Mouse (Mus musculus) CH12.LX (cell line): ENCODE data around the gene Dclk2. TPM values are rescaled to one million over a fixed set of nuclear protein-coding genes. Genes with fewer than 3 reads are reported as not detected.

Experiments used
- DNase-seq: peaks from one replicate; pipeline ENCODE4 v3.0.0-alpha.2; 2013; ENCODE audit errors: extremely low read depth
- H3K27ac ChIP-seq: 2 replicates; pipeline ENCODE4 v1.5.1; 2012; ENCODE audit warnings: low read depth, mild to moderate bottlenecking, control low read depth, moderate library complexity; ENCODE audit not compliant: insufficient read depth
- H3K27me3 ChIP-seq: replicated peaks from 2 replicates; pipeline ENCODE3; 2012; ENCODE audit warnings: inconsistent platforms
- H3K36me3 ChIP-seq, 2 experiments: replicated peaks in 1 of 2; 2 replicates each; pipeline versions ENCODE3 to v1.6.1; 2012; ENCODE audit warnings: inconsistent platforms in 1 of 2, low read length in 1 of 2, mild to moderate bottlenecking in 1 of 2, mixed read lengths in 1 of 2, moderate library complexity in 1 of 2; ENCODE audit not compliant: control insufficient read depth in 1 of 2, insufficient read depth in 1 of 2
- H3K4me1 ChIP-seq, 2 experiments: 2 replicates each; pipeline ENCODE4 v1.6.1; 2012; ENCODE audit warnings: inconsistent platforms in 1 of 2, moderate library complexity in 1 of 2; ENCODE audit not compliant: insufficient read depth in 2 of 2, control insufficient read depth in 1 of 2
- H3K4me2 ChIP-seq: 2 replicates; pipeline ENCODE4 v1.6.1; 2012; ENCODE audit warnings: low read depth, mild to moderate bottlenecking, control low read depth; ENCODE audit not compliant: poor library complexity, insufficient read depth, severe bottlenecking
- H3K4me3 ChIP-seq, 3 experiments: fragments of 150-350 bp in 1 of 3; sonication (generic) in 1 of 3; replicated peaks in 1 of 3; 2 replicates each; pipeline versions ENCODE3 to v1.5.1; 2011 to 2012; ENCODE audit warnings: low read depth in 2 of 3, low read length in 2 of 3, mild to moderate bottlenecking in 2 of 3, moderate library complexity in 2 of 3, control low read depth in 1 of 3, improper control_type of control experiment in 1 of 3, inconsistent platforms in 1 of 3, mixed read lengths in 1 of 3; ENCODE audit not compliant: poor library complexity in 1 of 3
- H3K79me2 ChIP-seq: replicated peaks from 2 replicates; pipeline ENCODE4 v1.6.1; 2012; ENCODE audit warnings: mild to moderate bottlenecking, moderate library complexity; ENCODE audit not compliant: control insufficient read depth, poor library complexity, insufficient read depth, severe bottlenecking; ENCODE audit errors: extremely low read depth
- H3K9ac ChIP-seq: 2 replicates; pipeline ENCODE4 v1.6.1; 2012; ENCODE audit warnings: low read depth, mild to moderate bottlenecking, control low read depth, moderate library complexity; ENCODE audit not compliant: insufficient read depth
- H3K9me3 ChIP-seq: replicated peaks from 2 replicates; pipeline ENCODE3; 2012; ENCODE audit warnings: low read length, inconsistent platforms, mixed read lengths
- CHD2 ChIP-seq: IDR thresholded peaks from 2 replicates; pipeline ENCODE4 v1.6.1; 2011; ENCODE audit warnings: low read length, improper control_type of control experiment
- CTCF ChIP-seq, 2 experiments: IDR thresholded peaks in 1 of 2; conservative IDR thresholded peaks in 1 of 2; 2 replicates each; pipeline ENCODE4 v1.5.1; 2011 to 2012; ENCODE audit warnings: low read depth in 2 of 2, low read length in 2 of 2, improper control_type of control experiment in 1 of 2, inconsistent platforms in 1 of 2, mild to moderate bottlenecking in 1 of 2, moderate library complexity in 1 of 2
- E2F4 ChIP-seq: IDR thresholded peaks from 2 replicates; pipeline ENCODE4 v1.6.1; 2011; ENCODE audit warnings: low read depth, low read length, improper control_type of control experiment; ENCODE audit not compliant: insufficient replicate concordance
- ELF1 ChIP-seq: IDR thresholded peaks from 2 replicates; pipeline ENCODE4 v1.6.1; 2014; ENCODE audit warnings: low read depth, mild to moderate bottlenecking, inconsistent platforms, low read length, improper control_type of control experiment
- EP300 ChIP-seq: IDR thresholded peaks from 2 replicates; pipeline ENCODE4 v1.6.1; 2011; ENCODE audit warnings: low read length, improper control_type of control experiment
- GABPA ChIP-seq: IDR thresholded peaks from 2 replicates; pipeline ENCODE4 v1.6.1; 2012; ENCODE audit warnings: low read depth, low read length, improper control_type of control experiment, inconsistent platforms; ENCODE audit not compliant: insufficient replicate concordance
- HCFC1 ChIP-seq: IDR thresholded peaks from 2 replicates; pipeline ENCODE4 v1.6.1; 2012; ENCODE audit warnings: low read depth, mild to moderate bottlenecking, inconsistent platforms, low read length, improper control_type of control experiment
- JUN ChIP-seq: IDR thresholded peaks from 2 replicates; pipeline ENCODE4 v1.6.1; 2011; ENCODE audit warnings: low read depth, mild to moderate bottlenecking, low read length, improper control_type of control experiment, moderate library complexity; ENCODE audit not compliant: insufficient read depth
- JUND ChIP-seq: conservative IDR thresholded peaks from 2 replicates; pipeline ENCODE4 v1.6.1; 2011; ENCODE audit warnings: low read depth, low read length, improper control_type of control experiment
- KAT2A ChIP-seq: IDR thresholded peaks from 2 replicates; pipeline ENCODE4 v1.6.1; 2012; ENCODE audit warnings: low read length, improper control_type of control experiment, inconsistent platforms; ENCODE audit not compliant: insufficient replicate concordance
- MAX ChIP-seq: IDR thresholded peaks from 2 replicates; pipeline ENCODE4 v1.6.1; 2011; ENCODE audit warnings: low read length, improper control_type of control experiment
- MAZ ChIP-seq: IDR thresholded peaks from 2 replicates; pipeline ENCODE4 v1.6.1; 2012; ENCODE audit warnings: low read depth, mild to moderate bottlenecking, inconsistent platforms, low read length, improper control_type of control experiment, moderate library complexity
- MEF2A ChIP-seq: IDR thresholded peaks from 2 replicates; pipeline ENCODE4 v1.6.1; 2014; ENCODE audit warnings: low read depth, mild to moderate bottlenecking, inconsistent platforms, low read length, improper control_type of control experiment, borderline replicate concordance
- MXI1 ChIP-seq: IDR thresholded peaks from 2 replicates; pipeline ENCODE4 v1.6.1; 2011; ENCODE audit warnings: mild to moderate bottlenecking, low read depth, low read length, improper control_type of control experiment
- PAX5 ChIP-seq: IDR thresholded peaks from 2 replicates; pipeline ENCODE4 v1.6.1; 2012; ENCODE audit warnings: low read length, inconsistent platforms, mixed read lengths
- POLR2A ChIP-seq: IDR thresholded peaks from 2 replicates; pipeline ENCODE4 v1.6.1; 2011; ENCODE audit warnings: low read depth, mild to moderate bottlenecking, improper control_type of control experiment, low read length
- POLR2AphosphoS2 ChIP-seq: IDR thresholded peaks from 2 replicates; pipeline ENCODE4 v1.6.1; 2011; ENCODE audit warnings: low read depth, low read length, improper control_type of control experiment
- RAD21 ChIP-seq: IDR thresholded peaks from 2 replicates; pipeline ENCODE4 v1.6.1; 2011; ENCODE audit warnings: low read depth, mild to moderate bottlenecking, low read length, improper control_type of control experiment, moderate library complexity
- RCOR1 ChIP-seq: conservative IDR thresholded peaks from 2 replicates; pipeline ENCODE4 v1.6.1; 2012; ENCODE audit warnings: low read depth, mild to moderate bottlenecking, inconsistent platforms, low read length, improper control_type of control experiment
- SIN3A ChIP-seq: IDR thresholded peaks from 2 replicates; pipeline ENCODE4 v1.6.1; 2012; ENCODE audit warnings: low read length, improper control_type of control experiment, inconsistent platforms
- SMC3 ChIP-seq: IDR thresholded peaks from 2 replicates; pipeline ENCODE4 v1.6.1; 2011; ENCODE audit warnings: low read depth, low read length, improper control_type of control experiment
- TBP ChIP-seq: conservative IDR thresholded peaks from 2 replicates; pipeline ENCODE4 v1.6.1; 2011; ENCODE audit warnings: low read depth, low read length, improper control_type of control experiment
- UBTF ChIP-seq: IDR thresholded peaks from 2 replicates; pipeline ENCODE4 v1.6.1; 2012; ENCODE audit warnings: low read depth, mild to moderate bottlenecking, inconsistent platforms, low read length, improper control_type of control experiment, moderate library complexity
- USF1 ChIP-seq: IDR thresholded peaks from 2 replicates; pipeline ENCODE4 v1.6.1; 2014; ENCODE audit warnings: low read depth, mild to moderate bottlenecking, inconsistent platforms, low read length, improper control_type of control experiment
- USF2 ChIP-seq: conservative IDR thresholded peaks from 2 replicates; pipeline ENCODE4 v1.6.1; 2011; ENCODE audit warnings: low read depth, low read length, improper control_type of control experiment
- ZC3H11A ChIP-seq: IDR thresholded peaks from 2 replicates; pipeline ENCODE4 v1.6.1; 2012; ENCODE audit warnings: low read depth, mild to moderate bottlenecking, inconsistent platforms, low read length, improper control_type of control experiment
- dilution Hi-C: fragments of 300-500 bp; cut with MboI; formaldehyde crosslinking; loops from 2 replicates; pipeline ENCODE4 v1.14.3; 2020; ENCODE audit warnings: low sequenced_read_pairs; ENCODE audit not compliant: extremely low pct_unique_long_range_greater_than_20kb, extremely low pct_ligation_motif_present
- in situ Hi-C: fragments of 300-500 bp; cut with MboI; formaldehyde crosslinking; loops from 3 replicates; pipeline ENCODE4 v1.14.3; 2019; ENCODE audit warnings: low sequenced_read_pairs, low pct_ligation_motif_present, low pct_unique_long_range_greater_than_20kb, mixed read lengths
- polyA plus RNA-seq: library from polyadenylated mRNA; unstranded; fragments of >175 nt; gene quantifications from 2 replicates; pipeline ENCODE4 v1.2.1, GENCODE M21; 2012; ENCODE audit warnings: low read depth; ENCODE audit not compliant: insufficient read length
- total RNA-seq, 2 experiments: library from RNA; depleted of rRNA; stranded (reverse); fragments of 300-350 nt in 1 of 2; fragments of >200 nt in 1 of 2; gene quantifications; 2 replicates each; pipeline ENCODE4 v1.2.3; 2012 to 2014

Dclk2 gene
- total and polyA plus RNA-seq, 3 experiments = 0.93 to 2.0 (median 1.0) TPM

DNA sequence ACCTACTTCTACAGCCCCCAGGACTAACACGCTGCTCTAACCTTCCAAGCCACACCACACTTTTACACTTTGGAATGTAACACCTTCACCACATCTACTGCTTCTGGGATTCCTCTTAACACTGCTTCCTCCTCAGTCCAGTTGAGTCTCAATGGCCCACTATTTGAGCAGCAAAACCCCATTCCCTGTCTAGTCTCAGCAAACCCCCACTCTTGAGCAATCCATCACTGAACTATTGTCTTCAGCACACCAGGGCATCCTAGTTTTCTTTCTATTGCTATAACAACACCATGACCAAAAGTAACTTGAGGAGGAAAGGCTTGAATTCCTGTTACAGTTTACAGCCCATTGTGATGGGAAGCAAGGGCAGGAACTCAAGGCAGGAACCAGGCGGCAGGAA is 36.2 kb downstream of the Dclk2 start:
- H3K4me3 ChIP-seq = no peak overlapping the region
- no peaks in the 10 kb centered on the region; a peak in 1 of 4 replicates for H3K4me1 ChIP-seq
- dilution Hi-C loops = no loop called here
- H3K79me2 ChIP-seq = no peaks in the 10 kb centered on the region
- H3K36me3 ChIP-seq = no peaks in the 10 kb centered on the region
- no peak overlapping the region for H3K27ac ChIP-seq
- no peak overlapping the region for H3K9ac ChIP-seq
- in situ Hi-C loops = no loop called here
- DNase-seq = no peak
- TF ChIP-seq JUND (no peak), MEF2A (no peak), CTCF (conservative IDR thresholded peaks at IDR 0.05 in 1 of 2, IDR thresholded peaks at IDR 0.05 in 1 of 2; ENCODE audit: low read depth in 2 of 2, low read length in 2 of 2) (no peak), USF1 (no peak), MAX (no peak), POLR2AphosphoS2 (no peak), SMC3 (no peak), UBTF (no peak), E2F4 (no peak), USF2 (no peak), RCOR1 (no peak), TBP (no peak), CHD2 (no peak), POLR2A (no peak), JUN (no peak)
- H3K4me2 ChIP-seq = no peak overlapping the region
- H3K9me3 ChIP-seq = no peaks in the 10 kb centered on the region
- no peaks in the 10 kb centered on the region for H3K27me3 ChIP-seq

DNA sequence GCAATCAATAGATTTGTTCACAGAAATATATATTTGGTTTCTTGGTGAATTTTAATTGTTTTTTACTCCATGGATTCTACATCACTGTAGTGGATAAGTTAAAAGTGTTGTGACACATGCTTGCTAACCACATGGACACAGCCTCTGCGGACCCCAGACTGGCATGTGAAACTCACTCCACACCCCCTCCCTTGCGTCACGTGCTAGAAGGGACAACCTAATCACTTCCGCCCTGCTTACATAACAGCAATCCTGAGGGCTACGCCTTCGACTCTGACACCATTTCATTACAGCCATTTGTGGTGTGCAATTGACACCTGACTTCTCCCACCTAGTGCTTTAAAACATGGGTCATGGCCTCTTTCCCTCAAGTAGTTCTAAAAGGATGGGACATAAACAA is 36.7 kb downstream of the Dclk2 start:
- Histone ChIP-seq H3K4me2 (no peak overlapping the region), H3K27ac (no peak overlapping the region), H3K9me3 (no peaks in the 10 kb centered on the region), H3K27me3 (no peaks in the 10 kb centered on the region), H3K79me2 (no peaks in the 10 kb centered on the region)
- no peak for DNase-seq
- TF ChIP-seq SMC3 (no peak), HCFC1 (no peak), TBP (no peak), ELF1 (no peak), E2F4 (no peak), SIN3A (no peak), RAD21 (no peak), KAT2A (no peak), POLR2A (no peak), MXI1 (no peak), EP300 (no peak), PAX5 (no peak), CTCF (conservative IDR thresholded peaks at IDR 0.05 in 1 of 2, IDR thresholded peaks at IDR 0.05 in 1 of 2; ENCODE audit: low read depth in 2 of 2, low read length in 2 of 2) (no peak), ZC3H11A (no peak), MAZ (no peak), UBTF (no peak), GABPA (no peak), JUND (no peak), JUN (no peak)
- TF ChIP-seq, all 38 proteins: peak for 0
- in situ Hi-C loops = no loop called here
- Histone ChIP-seq H3K36me3 (no peaks in the 10 kb centered on the region), H3K9ac (no peak overlapping the region), H3K4me1 (no peaks in the 10 kb centered on the region; a peak in 1 of 4 replicates), H3K4me3 (no peak overlapping the region)
- dilution Hi-C loops = no loop called here
